Mouse (Mus musculus): ENCODE measurements around the gene Ifna14. TPM values are rescaled to one million over a fixed set of nuclear protein-coding genes. Genes with fewer than 3 reads are reported as not detected.

The Ifna14 gene
- polyA plus RNA-seq, 1 experiment from 2014 or later, result not detected

GRCm38 (mm10) chr4:88530892-88531291, 40.7 kb downstream of the Ifna14 start:
- Histone ChIP-seq H3K27me3 (ENCODE audit: low read depth, poor library complexity, severe bottlenecking) (no peaks in the 10 kb centered on the region), H3K4me3 (no peak overlapping the region), H3K9me3 (replicated peaks) (no peaks in the 10 kb centered on the region), H3K27ac (no peak overlapping the region), H3K36me3 (no peaks in the 10 kb centered on the region), H3K4me1 (no peaks in the 10 kb centered on the region)
- DNase-seq (ENCODE audit: low spot score), result no peak
- 92% methylated on average over 2 of the region's 2 CpGs for WGBS

- no peaks in the 10 kb centered on the region for H3K36me3 ChIP-seq
- H3K27me3 ChIP-seq (ENCODE audit: low read depth, poor library complexity, severe bottlenecking), result no peaks in the 10 kb centered on the region
- no peaks in the 10 kb centered on the region for H3K9me3 ChIP-seq (replicated peaks)
- H3K4me3 ChIP-seq, result no peak overlapping the region
- no peaks in the 10 kb centered on the region for H3K4me1 ChIP-seq
- no peak overlapping the region for H3K27ac ChIP-seq
- DNase-seq (ENCODE audit: low spot score), result no peak
- WGBS, result 62% methylated on average over 4 of the region's 4 CpGs
Measured at GRCm38 (mm10) chr4:88530271-88530670, 41.3 kb downstream of the Ifna14 start.

- DNase-seq (ENCODE audit: low spot score), result no peak
- Histone ChIP-seq H3K4me3 (no peak overlapping the region), H3K27me3 (ENCODE audit: low read depth, poor library complexity, severe bottlenecking) (no peaks in the 10 kb centered on the region), H3K27ac (no peak overlapping the region), H3K4me1 (no peaks in the 10 kb centered on the region), H3K9me3 (replicated peaks) (no peaks in the 10 kb centered on the region), H3K36me3 (no peaks in the 10 kb centered on the region)
- WGBS, result 87% methylated on average over 5 of the region's 5 CpGs
Measured at GRCm38 (mm10) chr4:88526379-88527049, 45.1 kb downstream of the Ifna14 start.

- Histone ChIP-seq H3K4me1 (no peaks in the 10 kb centered on the region), H3K9me3 (replicated peaks) (no peaks in the 10 kb centered on the region), H3K27me3 (ENCODE audit: low read depth, poor library complexity, severe bottlenecking) (no peaks in the 10 kb centered on the region), H3K27ac (no peak overlapping the region), H3K36me3 (no peaks in the 10 kb centered on the region), H3K4me3 (no peak overlapping the region)
- WGBS, result 93% methylated on average over 3 of the region's 3 CpGs
- no peak for DNase-seq (ENCODE audit: low spot score)
Measured at GRCm38 (mm10) chr4:88525393-88525792, 46.2 kb downstream of the Ifna14 start.

- no peak for DNase-seq (ENCODE audit: low spot score)
- no peaks in the 10 kb centered on the region for H3K36me3 ChIP-seq
- no peaks in the 10 kb centered on the region for H3K27me3 ChIP-seq (ENCODE audit: low read depth, poor library complexity, severe bottlenecking)
- no peaks in the 10 kb centered on the region for H3K9me3 ChIP-seq (replicated peaks)
- no peak overlapping the region for H3K4me3 ChIP-seq
- no peaks in the 10 kb centered on the region for H3K4me1 ChIP-seq
- no peak overlapping the region for H3K27ac ChIP-seq
Measured at GRCm38 (mm10) chr4:88523241-88523640, 48.4 kb downstream of the Ifna14 start.

- Histone ChIP-seq H3K4me1 (no peaks in the 10 kb centered on the region), H3K36me3 (no peaks in the 10 kb centered on the region), H3K27ac (no peak within 1 kb of the TSS), H3K9me3 (replicated peaks) (no peaks in the 10 kb centered on the region), H3K27me3 (ENCODE audit: low read depth, poor library complexity, severe bottlenecking) (no peaks in the 10 kb centered on the region), H3K4me3 (no peak within 1 kb of the TSS)
- WGBS, result 88% methylated on average over 4 of the region's 4 CpGs
- DNase-seq (ENCODE audit: low spot score), result no peak
Measured at GRCm38 (mm10) chr4:88522674-88523073, 48.9 kb downstream of the Ifna14 start, which contains the start of gene Ifnb1. Ifnb1 (minus strand) TSS chr4:88522774.

Other genes starting within 250 kb of the Ifna14 start
- 2.1 and 2.5 TPM in 2 replicates for gene Hacd4, start 132.9 kb downstream of the Ifna14 start, polyA plus RNA-seq (2016; fragmentation: Nextera tagmentation; extraction: Ambion mirVana)
- gene Ifnb1, start 49.0 kb downstream of the Ifna14 start, polyA plus RNA-seq (2016; fragmentation: Nextera tagmentation; extraction: Ambion mirVana), result not detected in 2 replicates
- not detected in 2 replicates for gene Ifna15, start 13.6 kb downstream of the Ifna14 start, polyA plus RNA-seq (2016; fragmentation: Nextera tagmentation; extraction: Ambion mirVana)
- gene Ifna9, start 20.6 kb upstream of the Ifna14 start, polyA plus RNA-seq (2016; fragmentation: Nextera tagmentation; extraction: Ambion mirVana), result not detected in 2 replicates
- gene Ifna12, start 31.6 kb upstream of the Ifna14 start, polyA plus RNA-seq (2016; fragmentation: Nextera tagmentation; extraction: Ambion mirVana), result not detected in 2 replicates
- gene C87499, start 62.6 kb upstream of the Ifna14 start, polyA plus RNA-seq (2016; fragmentation: Nextera tagmentation; extraction: Ambion mirVana), result not detected in 2 replicates
- gene Ifna13, start 72.7 kb upstream of the Ifna14 start, polyA plus RNA-seq (2016; fragmentation: Nextera tagmentation; extraction: Ambion mirVana), result 0.24 TPM in 1 of 2 replicates, not detected in the other
- gene Ifna16, start 105.1 kb upstream of the Ifna14 start, polyA plus RNA-seq (2016; fragmentation: Nextera tagmentation; extraction: Ambion mirVana), result not detected in 2 replicates
- gene Ifna2, start 112.1 kb upstream of the Ifna14 start, polyA plus RNA-seq (2016; fragmentation: Nextera tagmentation; extraction: Ambion mirVana), result not detected in 2 replicates
- not detected in 2 replicates for gene Ifnab, start 119.6 kb upstream of the Ifna14 start, polyA plus RNA-seq (2016; fragmentation: Nextera tagmentation; extraction: Ambion mirVana)
- 1.1 and 1.5 TPM in 2 replicates for gene Gm26566, start 150.0 kb upstream of the Ifna14 start, polyA plus RNA-seq (2016; fragmentation: Nextera tagmentation; extraction: Ambion mirVana)
- 82.7 and 106 TPM in 2 replicates for gene Klhl9, start 150.7 kb upstream of the Ifna14 start, polyA plus RNA-seq (2016; fragmentation: Nextera tagmentation; extraction: Ambion mirVana)
- gene Gm13271, start 183.1 kb upstream of the Ifna14 start, polyA plus RNA-seq (2016; fragmentation: Nextera tagmentation; extraction: Ambion mirVana), result 0.33 TPM in 1 of 2 replicates, not detected in the other
- 0.40 and 0.54 TPM in 2 replicates for gene Gm13283, start 188.3 kb upstream of the Ifna14 start, polyA plus RNA-seq (2016; fragmentation: Nextera tagmentation; extraction: Ambion mirVana)
- 0.74 and 0.94 TPM in 2 replicates for gene Gm13290, start 202.0 kb upstream of the Ifna14 start, polyA plus RNA-seq (2016; fragmentation: Nextera tagmentation; extraction: Ambion mirVana)
- not detected in 2 replicates for gene Gm13289, start 205.1 kb upstream of the Ifna14 start, polyA plus RNA-seq (2016; fragmentation: Nextera tagmentation; extraction: Ambion mirVana)
- not detected in 2 replicates for gene Gm13272, start 208.1 kb upstream of the Ifna14 start, polyA plus RNA-seq (2016; fragmentation: Nextera tagmentation; extraction: Ambion mirVana)
- gene Ifnz, start 210.3 kb upstream of the Ifna14 start, polyA plus RNA-seq (2016; fragmentation: Nextera tagmentation; extraction: Ambion mirVana), result 0.16 and 0.39 TPM in 2 replicates
- gene Gm13276, start 213.9 kb upstream of the Ifna14 start, polyA plus RNA-seq (2016; fragmentation: Nextera tagmentation; extraction: Ambion mirVana), result not detected in 2 replicates
- gene Gm13277, start 216.8 kb upstream of the Ifna14 start, polyA plus RNA-seq (2016; fragmentation: Nextera tagmentation; extraction: Ambion mirVana), result not detected in 2 replicates
- gene Gm13278, start 219.8 kb upstream of the Ifna14 start, polyA plus RNA-seq (2016; fragmentation: Nextera tagmentation; extraction: Ambion mirVana), result not detected in 2 replicates
- gene Gm13275, start 222.7 kb upstream of the Ifna14 start, polyA plus RNA-seq (2016; fragmentation: Nextera tagmentation; extraction: Ambion mirVana), result not detected in 2 replicates
- not detected in 2 replicates for gene Gm13279, start 225.6 kb upstream of the Ifna14 start, polyA plus RNA-seq (2016; fragmentation: Nextera tagmentation; extraction: Ambion mirVana)
- gene Gm13285, start 227.9 kb upstream of the Ifna14 start, polyA plus RNA-seq (2016; fragmentation: Nextera tagmentation; extraction: Ambion mirVana), result 0.28 and 0.48 TPM in 2 replicates
- not detected in 2 replicates for gene Gm13287, start 231.5 kb upstream of the Ifna14 start, polyA plus RNA-seq (2016; fragmentation: Nextera tagmentation; extraction: Ambion mirVana)
- gene Gm13288, start 233.7 kb upstream of the Ifna14 start, polyA plus RNA-seq (2016; fragmentation: Nextera tagmentation; extraction: Ambion mirVana), result 0.15 TPM in 1 of 2 replicates, not detected in the other
- not detected in 2 replicates for gene Ifna7, start 244.4 kb upstream of the Ifna14 start, polyA plus RNA-seq (2016; fragmentation: Nextera tagmentation; extraction: Ambion mirVana)
- not detected in 2 replicates for gene Ifna11, start 248.2 kb upstream of the Ifna14 start, polyA plus RNA-seq (2016; fragmentation: Nextera tagmentation; extraction: Ambion mirVana)

Data from limb, embryonic 10.5 days (tissue).